Mouse (Mus musculus): ENCODE measurements around the gene Vmn2r84. TPM values are rescaled to one million over a fixed set of nuclear protein-coding genes. Genes with fewer than 3 reads are reported as not detected.
"Not testable (repeated sequence)": the region's sequence is repeated elsewhere in the genome, so short reads cannot be mapped to it uniquely, and the experiment has no call there.

Vmn2r84 gene
- not detected in 2 replicates for polyA plus RNA-seq (2015; fragmentation: Nextera tagmentation; extraction: Ambion mirVana)

- Histone ChIP-seq H3K4me1 (no peaks in the 10 kb centered on the region), H3K36me3 (no peaks in the 10 kb centered on the region), H3K9me3 (no peaks in the 10 kb centered on the region; the same call in 1 of the 2 replicates), H3K4me2 (no peak within 1 kb of the TSS), H3K4me3 (no peak within 1 kb of the TSS), H3K9ac (no peak within 1 kb of the TSS), H3K27ac (replicated peaks) (no peak within 1 kb of the TSS), H3K27me3 (replicated peaks) (no peaks in the 10 kb centered on the region)
- ATAC-seq (ENCODE audit: extremely low read depth, insufficient number of reproducible peaks, low FRiP score, low TSS enrichment) = no peak
These were observed at the start of gene Vmn2r84 for GRCm38 (mm10) chr10:130394232-130394631. Gene Vmn2r84, minus strand, starts transcription at chr10:130394332.

DNA sequence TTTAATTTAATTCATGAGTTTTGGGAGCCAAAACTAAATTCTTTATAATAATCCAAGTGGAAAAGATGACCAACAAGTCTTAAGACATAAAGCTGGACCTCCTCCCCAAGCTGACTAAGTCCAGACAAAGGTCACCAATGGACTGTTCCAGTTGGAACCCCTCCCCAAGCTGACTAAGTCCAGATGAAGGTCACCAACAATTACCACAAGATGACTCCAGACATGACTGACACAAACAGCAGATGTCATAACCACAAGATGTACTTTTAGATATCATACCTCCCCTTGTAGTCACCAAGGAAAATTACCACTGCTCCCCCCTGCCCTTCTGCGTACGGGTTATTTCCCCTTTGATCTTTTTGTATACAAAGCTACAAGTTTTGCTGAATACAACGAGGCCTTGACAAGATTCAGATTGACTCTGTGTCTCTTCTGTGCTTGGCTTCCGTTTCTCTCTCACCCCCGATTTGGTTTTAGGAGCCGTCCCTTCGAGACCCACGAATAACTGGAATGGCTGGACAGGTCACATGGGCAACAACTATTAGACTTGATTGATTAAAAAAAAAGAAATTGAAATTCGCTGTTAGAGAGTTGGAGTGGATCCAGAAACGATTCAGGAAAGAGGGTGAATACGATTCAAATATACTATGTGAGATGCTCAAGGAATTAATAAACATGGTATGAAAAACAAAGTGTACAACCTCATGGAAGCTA is 40.2 kb upstream of the Vmn2r84 start:
- 75% methylated on average over 11 of the region's 11 CpGs for WGBS
- H3K4me1 ChIP-seq; H3K27ac ChIP-seq (replicated peaks); H3K4me3 ChIP-seq; H3K9ac ChIP-seq; H3K4me2 ChIP-seq; H3K9me3 ChIP-seq; ATAC-seq (ENCODE audit: extremely low read depth, insufficient number of reproducible peaks, low FRiP score, low TSS enrichment); H3K27me3 ChIP-seq (replicated peaks); H3K36me3 ChIP-seq: not testable (repeated sequence)

DNA sequence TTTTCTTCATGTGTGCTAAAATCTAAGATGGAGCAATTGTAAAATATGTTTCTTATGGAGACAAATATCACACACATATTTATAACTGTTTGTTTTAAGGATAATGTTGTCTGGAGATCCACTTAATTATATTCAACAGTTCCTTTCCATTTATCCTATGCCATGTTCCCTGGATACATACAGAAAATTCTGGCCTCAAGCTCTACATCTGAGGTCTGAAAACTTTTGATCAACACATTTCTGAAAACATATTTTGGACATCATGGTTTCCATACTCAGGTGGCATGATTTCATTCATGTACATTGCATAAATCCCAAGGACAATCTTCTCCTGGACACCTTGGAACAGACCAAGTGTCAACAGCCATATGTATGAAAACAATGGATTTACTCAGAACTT is 35.5 kb upstream of the Vmn2r84 start, which contains the start of gene Vmn2r85:
Gene Vmn2r85 (minus strand): TSS at position 101 of the 400 bp plus-strand sequence.
- not testable (repeated sequence) for H3K27ac ChIP-seq (replicated peaks); H3K36me3 ChIP-seq; ATAC-seq (ENCODE audit: extremely low read depth, insufficient number of reproducible peaks, low FRiP score, low TSS enrichment); H3K9me3 ChIP-seq; H3K9ac ChIP-seq; H3K27me3 ChIP-seq (replicated peaks); H3K4me1 ChIP-seq; H3K4me3 ChIP-seq; H3K4me2 ChIP-seq

- H3K4me3 ChIP-seq; H3K9me3 ChIP-seq; H3K9ac ChIP-seq; ATAC-seq (ENCODE audit: extremely low read depth, insufficient number of reproducible peaks, low FRiP score, low TSS enrichment); H3K36me3 ChIP-seq; H3K4me1 ChIP-seq; H3K27ac ChIP-seq (replicated peaks); H3K4me2 ChIP-seq; H3K27me3 ChIP-seq (replicated peaks): not testable (repeated sequence)
- 60% methylated on average over 2 of the region's 2 CpGs for WGBS
These were observed 28.2 kb upstream of the Vmn2r84 start for GRCm38 (mm10) chr10:130422368-130422767.

DNA sequence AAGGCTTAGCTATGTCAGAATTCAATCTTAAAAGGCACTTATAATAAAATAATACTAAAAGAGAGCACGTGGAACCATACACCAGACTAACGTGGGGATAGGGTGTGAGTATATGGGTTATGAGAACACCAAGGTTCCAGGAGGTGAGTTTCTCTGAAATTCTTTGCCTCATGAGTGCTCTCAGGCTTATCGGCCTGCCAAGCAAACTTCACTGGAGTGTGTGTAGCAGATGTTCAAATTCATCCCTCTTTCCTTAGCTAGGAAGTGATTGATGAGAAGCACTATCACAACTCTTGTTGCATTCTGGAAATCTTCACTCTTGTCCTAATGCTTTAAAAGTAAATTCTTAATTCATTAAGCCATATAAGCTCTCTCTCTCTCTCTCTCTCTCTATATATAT is 26.3 kb upstream of the Vmn2r84 start:
- H3K4me2 ChIP-seq = no peak overlapping the region
- H3K27me3 ChIP-seq (replicated peaks) = no peaks in the 10 kb centered on the region
- H3K36me3 ChIP-seq = no peaks in the 10 kb centered on the region
- H3K9me3 ChIP-seq = no peaks in the 10 kb centered on the region
- ATAC-seq (ENCODE audit: extremely low read depth, insufficient number of reproducible peaks, low FRiP score, low TSS enrichment) = no peak
- H3K4me1 ChIP-seq = no peaks in the 10 kb centered on the region
- no peak overlapping the region for H3K4me3 ChIP-seq
- WGBS = 67% methylated on average over 3 of the region's 3 CpGs
- H3K9ac ChIP-seq = no peak overlapping the region
- no peak overlapping the region for H3K27ac ChIP-seq (replicated peaks)

- not testable (repeated sequence) for H3K27ac ChIP-seq (replicated peaks); H3K27me3 ChIP-seq (replicated peaks); ATAC-seq (ENCODE audit: extremely low read depth, insufficient number of reproducible peaks, low FRiP score, low TSS enrichment); H3K4me3 ChIP-seq; H3K4me2 ChIP-seq; H3K9ac ChIP-seq; H3K4me1 ChIP-seq; H3K36me3 ChIP-seq; H3K9me3 ChIP-seq
- WGBS = 58% methylated on average over 2 of the region's 2 CpGs
These were observed 25.8 kb upstream of the Vmn2r84 start for GRCm38 (mm10) chr10:130419954-130420353.

- H3K27me3 ChIP-seq (replicated peaks); ATAC-seq (ENCODE audit: extremely low read depth, insufficient number of reproducible peaks, low FRiP score, low TSS enrichment); H3K9ac ChIP-seq; H3K27ac ChIP-seq (replicated peaks); H3K36me3 ChIP-seq; H3K4me3 ChIP-seq; H3K4me2 ChIP-seq; H3K9me3 ChIP-seq; H3K4me1 ChIP-seq: not testable (repeated sequence)
These were observed 22.2 kb upstream of the Vmn2r84 start for GRCm38 (mm10) chr10:130416352-130416751.

- not testable (repeated sequence) for H3K27me3 ChIP-seq (replicated peaks); H3K4me2 ChIP-seq; ATAC-seq (ENCODE audit: extremely low read depth, insufficient number of reproducible peaks, low FRiP score, low TSS enrichment); H3K4me3 ChIP-seq; H3K36me3 ChIP-seq; H3K4me1 ChIP-seq; H3K9me3 ChIP-seq; H3K9ac ChIP-seq; H3K27ac ChIP-seq (replicated peaks)
- 51% methylated on average over 17 of the region's 35 CpGs for WGBS
These were observed 18.1 kb upstream of the Vmn2r84 start for GRCm38 (mm10) chr10:130412167-130412698.

DNA sequence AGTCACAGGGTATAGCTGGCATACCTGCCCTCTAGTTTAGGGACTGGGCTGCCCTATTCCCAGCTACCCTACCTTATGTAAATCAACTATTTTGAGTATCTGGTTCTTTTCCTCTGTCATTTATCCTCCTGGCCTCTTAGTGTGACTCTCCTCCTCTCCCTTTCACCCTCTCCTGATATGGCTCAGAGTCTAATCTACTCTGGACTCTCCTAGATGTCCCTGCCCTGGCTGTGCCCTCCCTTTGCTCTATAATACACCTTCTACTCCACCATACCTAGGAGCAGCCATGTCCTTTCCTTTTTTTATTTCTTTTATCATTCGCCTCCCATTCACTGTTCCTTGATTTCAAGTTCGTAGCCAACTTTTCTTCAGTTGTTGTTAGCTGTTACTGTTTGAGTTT is 19.0 kb downstream of the Vmn2r84 start:
- 78% methylated on average over 2 of the region's 2 CpGs for WGBS
- H3K9me3 ChIP-seq = no peaks in the 10 kb centered on the region
- no peak overlapping the region for H3K4me2 ChIP-seq
- no peaks in the 10 kb centered on the region for H3K36me3 ChIP-seq
- no peak for ATAC-seq (ENCODE audit: extremely low read depth, insufficient number of reproducible peaks, low FRiP score, low TSS enrichment)
- H3K4me3 ChIP-seq = no peak overlapping the region
- H3K27me3 ChIP-seq (replicated peaks) = no peaks in the 10 kb centered on the region
- H3K9ac ChIP-seq = no peak overlapping the region
- H3K4me1 ChIP-seq = no peaks in the 10 kb centered on the region
- no peak overlapping the region for H3K27ac ChIP-seq (replicated peaks)

GRCm38 (mm10) chr10:130372491-130373173 is 21.5 kb downstream of the Vmn2r84 start:
- H3K27ac ChIP-seq (replicated peaks) = no peak overlapping the region
- ATAC-seq (ENCODE audit: extremely low read depth, insufficient number of reproducible peaks, low FRiP score, low TSS enrichment) = no peak
- no peak overlapping the region for H3K4me3 ChIP-seq
- no peak overlapping the region for H3K9ac ChIP-seq
- no peaks in the 10 kb centered on the region for H3K9me3 ChIP-seq
- no peak overlapping the region for H3K4me2 ChIP-seq
- no peaks in the 10 kb centered on the region for H3K4me1 ChIP-seq
- H3K27me3 ChIP-seq (replicated peaks) = no peaks in the 10 kb centered on the region
- WGBS = 69% methylated on average over 2 of the region's 2 CpGs
- H3K36me3 ChIP-seq = no peaks in the 10 kb centered on the region

- no peaks in the 10 kb centered on the region for H3K27me3 ChIP-seq (replicated peaks)
- H3K9ac ChIP-seq = no peak overlapping the region
- ATAC-seq (ENCODE audit: extremely low read depth, insufficient number of reproducible peaks, low FRiP score, low TSS enrichment) = no peak
- no peak overlapping the region for H3K4me2 ChIP-seq
- no peaks in the 10 kb centered on the region for H3K9me3 ChIP-seq
- no peaks in the 10 kb centered on the region for H3K36me3 ChIP-seq
- no peaks in the 10 kb centered on the region for H3K4me1 ChIP-seq
- H3K27ac ChIP-seq (replicated peaks) = no peak overlapping the region
- no peak overlapping the region for H3K4me3 ChIP-seq
- WGBS = 50% methylated on average over 1 of the region's 1 CpGs
These were observed 22.5 kb downstream of the Vmn2r84 start for GRCm38 (mm10) chr10:130371644-130372043.
